Mouse (Mus musculus): Measurements from ENCODE around the gene Pnkd.

GRCm38 (mm10) chr1:74278538-74278937 lies 6.2 kb upstream of the Pnkd start, which contains the start of gene Gpbar1:
- TF ChIP-seq ZKSCAN1 (IDR thresholded peaks at IDR 0.05; ENCODE audit: borderline replicate concordance, low read depth, low read length) (no peak), GABPA (IDR thresholded peaks at IDR 0.05; ENCODE audit: insufficient replicate concordance, low read depth, low read length) (no peak), CTCF (conservative IDR thresholded peaks at IDR 0.05 in 1 of 2, IDR thresholded peaks at IDR 0.05 in 1 of 2; ENCODE audit: low read depth in 2 of 2, low read length in 2 of 2) (no peak), POLR2AphosphoS2 (IDR thresholded peaks at IDR 0.05; ENCODE audit: low read depth, low read length) (no peak), POLR2A (IDR thresholded peaks at IDR 0.05; ENCODE audit: low read depth, low read length) (no peak), JUND (conservative IDR thresholded peaks at IDR 0.05; ENCODE audit: low read depth, low read length) (no peak), MYC (IDR thresholded peaks at IDR 0.05; ENCODE audit: low read depth, low read length) (no peak), MAX (IDR thresholded peaks at IDR 0.05; ENCODE audit: low read length) (no peak), EP300 (IDR thresholded peaks at IDR 0.05; ENCODE audit: low read length) (no peak), SIN3A (IDR thresholded peaks at IDR 0.05; ENCODE audit: low read length) (no peak), NRF1 (IDR thresholded peaks at IDR 0.05; ENCODE audit: low read depth, low read length) (no peak), ELF1 (IDR thresholded peaks at IDR 0.05; ENCODE audit: low read depth, low read length) (no peak), ZNF384 (IDR thresholded peaks at IDR 0.05; ENCODE audit: low read depth, low read length) (no peak)
